Mouse (Mus musculus) left cerebral cortex, postnatal 14 days (tissue): ENCODE results near the gene Madd. TPM values are rescaled to one million over a fixed set of nuclear protein-coding genes. Genes with fewer than 3 reads are reported as not detected.

Experiments used
- DNase-seq, 2 experiments: peaks; one replicate each; pipeline ENCODE4 v3.0.0; 2021 to 2022; ENCODE audit warnings: low spot score in 2 of 2, mixed read lengths in 1 of 2
- intact Hi-C: fragments of 180-260 bp; cut with DNase I; formaldehyde crosslinking; loops from one replicate; pipeline ENCODE4 v1.15.1; 2025
- total RNA-seq, 2 experiments: library from RNA; stranded (reverse); gene quantifications; 2 replicates each; pipeline ENCODE4 v1.2.3; 2021

The Madd gene
- total RNA-seq, 2 experiments from 2014 or later, result 202 to 239 TPM

DNA sequence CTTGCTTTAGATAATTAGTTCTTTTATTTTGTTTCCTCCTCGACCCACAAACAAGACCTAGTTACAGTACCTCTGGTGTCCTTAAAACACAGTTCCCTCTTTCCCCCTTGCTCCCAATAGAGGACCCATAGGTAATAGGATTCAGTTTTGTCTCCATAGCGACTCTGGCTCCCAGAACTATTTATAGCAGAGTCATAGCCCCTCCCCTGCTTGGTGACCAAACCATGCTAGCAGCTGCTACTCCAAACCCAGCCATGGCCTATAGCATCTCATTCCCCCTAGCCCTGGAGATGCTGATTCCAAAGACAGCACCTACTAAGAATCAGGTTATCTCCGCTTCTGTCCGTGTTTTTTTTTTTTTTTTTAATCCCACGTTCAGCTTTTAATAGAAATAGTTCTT is 2.9 kb downstream of the Madd start:
- peak in 1 of 2 experiments; percentile 55 for DNase-seq
- intact Hi-C loops, result no loop called here

DNA sequence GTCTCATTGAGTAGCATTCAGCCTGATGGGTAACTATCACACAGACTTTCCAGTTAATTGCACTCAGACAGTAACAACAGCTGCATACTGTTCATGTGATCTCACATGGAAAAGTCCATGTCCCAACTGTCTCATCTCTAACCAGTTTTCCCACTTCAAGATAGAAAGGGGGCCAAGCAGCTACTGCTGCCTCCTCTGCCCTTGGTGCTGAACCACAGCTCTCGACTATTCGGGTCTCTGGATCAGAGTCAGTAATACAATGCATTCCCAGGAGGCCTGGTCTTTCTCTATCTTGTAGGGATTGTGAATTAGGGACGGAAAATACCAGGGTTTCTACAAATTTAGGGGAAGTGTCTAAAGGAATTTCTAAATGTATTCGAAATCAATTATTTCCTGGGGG is 3.8 kb downstream of the Madd start:
- intact Hi-C loops, result loop anchor here (5.0 kb wide), 1 partner anchor 32 kb away; no protein-coding TSS in a partner anchor
- DNase-seq, result no peak

- DNase-seq, result no peak
- intact Hi-C loops, result loop anchor here (5.0 kb wide), 1 partner anchor 36 kb away; no protein-coding TSS in a partner anchor
Measured at GRCm38 (mm10) chr2:91176234-91176633, 7.4 kb downstream of the Madd start.

GRCm38 (mm10) chr2:91175490-91175889 is 8.1 kb downstream of the Madd start:
- intact Hi-C loops, result loop anchor here (5.0 kb wide), 1 partner anchor 37 kb away; no protein-coding TSS in a partner anchor
- DNase-seq, result no peak

DNA sequence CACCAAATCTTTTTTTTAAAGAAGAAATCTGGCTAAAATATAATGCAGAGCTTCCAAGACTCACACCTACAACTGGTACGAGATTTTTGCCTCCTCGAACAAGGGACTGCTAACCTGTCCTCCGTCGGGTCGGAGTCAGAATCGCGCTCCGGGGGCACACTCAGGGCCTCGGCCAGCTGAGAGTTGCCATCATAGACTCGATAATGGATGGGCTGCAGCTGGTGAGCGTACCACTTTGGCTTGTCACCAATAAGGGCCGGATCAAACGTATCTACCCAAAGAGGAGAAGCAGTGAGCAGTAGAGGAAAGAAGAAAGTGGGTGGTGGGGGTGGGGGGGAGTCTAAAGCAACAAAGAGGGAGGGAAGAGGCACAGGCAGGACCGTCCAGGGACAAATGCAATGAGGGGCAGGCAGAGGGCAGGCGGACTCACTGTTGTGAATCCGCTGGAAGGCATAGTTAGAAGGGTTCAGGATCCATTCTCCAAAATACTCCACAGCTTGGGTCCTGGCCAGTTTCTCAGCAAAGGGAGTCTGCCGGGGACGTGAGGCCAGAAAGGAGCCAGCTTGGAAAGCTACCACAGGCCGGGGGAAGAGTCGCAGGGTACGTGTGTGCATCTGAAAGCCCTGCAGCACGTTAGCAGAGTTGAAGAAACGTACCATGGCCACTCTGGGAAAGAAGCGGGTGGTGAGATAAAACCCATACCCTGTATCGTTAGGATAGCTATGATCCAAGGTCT is 13.9 kb downstream of the Madd start:
- no peak for DNase-seq
- intact Hi-C loops, result loop anchor here (10.0 kb wide), 1 partner anchor 415 kb away; no protein-coding TSS in a partner anchor

GRCm38 (mm10) chr2:91167629-91168028 is 16.0 kb downstream of the Madd start:
- DNase-seq, result no peak
- intact Hi-C loops, result loop anchor here (10.0 kb wide), 1 partner anchor 417 kb away; no protein-coding TSS in a partner anchor

GRCm38 (mm10) chr2:91164991-91165390 is 18.6 kb downstream of the Madd start:
- intact Hi-C loops, result loop anchor here (10.0 kb wide), 1 partner anchor 420 kb away; no protein-coding TSS in a partner anchor
- no peak for DNase-seq

DNA sequence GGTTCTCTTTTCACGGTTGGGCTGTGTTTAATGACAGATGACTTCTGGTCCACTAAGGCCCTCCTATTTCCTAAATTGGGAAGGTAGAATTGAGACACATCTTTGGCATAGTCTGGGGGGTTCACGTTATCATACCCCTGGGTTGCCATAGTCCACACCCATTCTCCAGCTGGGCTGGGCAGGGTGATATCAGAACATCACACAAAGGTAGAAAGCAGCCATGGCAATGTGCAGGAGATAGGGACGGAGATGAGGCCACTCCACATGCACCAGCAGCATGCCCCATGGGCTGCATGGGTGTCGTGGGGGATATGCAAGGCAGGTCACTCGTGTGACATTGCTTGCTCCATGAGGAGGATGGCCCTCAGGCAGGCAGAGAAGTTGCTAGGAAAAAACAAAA is 20.1 kb downstream of the Madd start:
- intact Hi-C loops, result loop anchor here (10.0 kb wide), 1 partner anchor 421 kb away; no protein-coding TSS in a partner anchor
- DNase-seq, result no peak

- no peak for DNase-seq
- intact Hi-C loops, result loop anchor here (10.0 kb wide), 1 partner anchor 422 kb away; no protein-coding TSS in a partner anchor
Measured at GRCm38 (mm10) chr2:91162952-91163351, 20.7 kb downstream of the Madd start.

DNA sequence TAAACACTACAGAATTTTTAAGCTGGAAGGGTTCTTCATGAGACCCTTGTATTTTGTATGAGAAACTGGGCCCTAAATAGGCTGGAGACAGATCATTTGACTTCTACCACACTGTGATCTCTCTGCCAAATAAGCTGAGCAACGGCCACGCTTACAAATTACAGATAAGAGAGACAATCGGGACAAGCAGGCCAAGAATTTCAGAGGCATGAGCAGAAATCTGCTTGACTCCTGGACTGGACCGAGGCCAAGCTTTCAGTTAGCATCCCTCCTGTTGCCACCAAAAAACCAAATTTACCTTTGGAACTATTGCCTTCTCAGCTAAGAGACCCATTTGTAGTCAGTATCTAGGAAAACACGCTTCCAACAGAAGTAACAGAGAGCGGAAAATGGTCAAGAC is 23.0 kb downstream of the Madd start:
- intact Hi-C loops, result loop anchor here (10.0 kb wide), 1 partner anchor 424 kb away; no protein-coding TSS in a partner anchor

DNA sequence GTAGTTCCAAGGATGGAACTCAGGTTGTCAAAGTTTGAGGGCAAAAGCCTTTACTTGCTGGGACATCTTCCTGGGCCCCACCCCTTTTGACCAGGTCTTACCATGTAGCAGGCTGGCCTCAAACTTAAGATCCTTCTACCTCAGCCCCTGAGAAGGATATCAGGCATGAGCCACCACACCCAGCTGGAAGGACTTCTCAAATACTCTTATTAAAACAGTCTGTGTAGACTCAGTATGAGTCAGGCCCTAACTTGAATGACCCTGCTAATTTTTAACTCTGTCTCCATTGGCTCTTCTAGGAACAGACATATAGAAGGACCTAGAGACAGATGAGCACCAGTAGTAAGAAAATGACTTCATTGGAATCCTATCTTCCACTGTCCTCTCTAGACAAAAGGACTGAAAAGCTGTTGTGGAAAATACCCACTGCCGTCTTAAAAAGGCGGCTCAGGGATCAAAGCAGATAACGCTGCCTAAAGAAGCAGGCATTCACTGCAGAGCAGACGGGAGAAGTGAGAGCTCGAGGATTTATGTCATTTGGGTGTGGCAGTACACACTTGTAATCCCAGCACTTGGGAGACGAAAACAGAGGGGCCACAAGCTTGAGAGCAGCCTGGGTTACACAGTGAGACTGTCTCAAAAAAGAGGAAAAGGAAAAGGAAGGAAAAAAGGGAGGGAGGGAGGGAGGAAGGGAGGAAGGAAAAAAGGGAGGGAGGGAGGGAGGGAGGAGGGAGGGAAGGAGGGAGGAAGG is 26.5 kb downstream of the Madd start:
- no peak for DNase-seq
- intact Hi-C loops, result no loop called here

More for the DNA sequence above, 23.0 kb downstream of the Madd start:
- no peak for DNase-seq

DNA sequence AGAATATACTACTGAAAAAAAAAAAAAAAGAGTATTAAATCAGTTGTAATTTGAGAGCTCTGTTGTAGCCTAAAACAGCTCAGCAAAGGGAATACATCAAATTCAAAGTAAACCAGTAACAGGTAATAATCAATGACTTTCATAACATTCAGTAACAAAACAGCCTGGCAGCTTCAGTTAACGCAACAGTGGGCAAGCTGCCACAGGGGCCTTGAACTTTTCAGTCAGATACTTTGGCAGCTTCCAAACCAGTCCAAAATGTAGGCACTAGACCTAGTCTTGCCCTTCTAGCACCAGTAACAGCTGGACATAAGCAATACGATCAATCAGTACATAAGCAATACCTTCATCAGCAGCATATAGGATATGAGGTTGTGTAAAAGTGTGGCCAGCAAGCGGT is 29.5 kb downstream of the Madd start:
- no peak for DNase-seq
- intact Hi-C loops, result no loop called here

GRCm38 (mm10) chr2:91152885-91153377 is 30.7 kb downstream of the Madd start:
- intact Hi-C loops, result no loop called here
- no peak for DNase-seq

- intact Hi-C loops, result no loop called here
Measured at GRCm38 (mm10) chr2:91151331-91151730, 32.3 kb downstream of the Madd start.

DNA sequence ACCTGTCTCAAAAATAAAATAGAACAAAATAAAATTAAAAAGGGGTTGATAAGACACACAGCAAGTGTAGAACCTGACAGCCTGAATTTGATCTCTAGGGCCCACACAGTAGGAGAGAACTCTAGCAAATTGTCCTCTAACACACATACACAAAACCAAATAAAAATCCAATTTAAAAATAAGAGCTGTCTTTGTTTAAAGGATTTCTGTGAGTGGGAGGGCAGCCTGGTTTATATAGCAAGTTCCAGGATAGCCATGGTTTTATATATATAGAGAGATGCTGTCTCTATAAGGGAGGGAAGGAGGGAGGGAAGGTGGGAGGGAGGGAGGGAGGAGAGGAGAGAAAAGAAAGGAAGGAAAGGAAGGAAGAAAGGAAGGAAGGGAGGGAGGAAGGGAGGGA is 35.5 kb downstream of the Madd start:
- intact Hi-C loops, result no loop called here
- no peak for DNase-seq

More at GRCm38 (mm10) chr2:91151331-91151730, 32.3 kb downstream of the Madd start:
- no peak for DNase-seq

DNA sequence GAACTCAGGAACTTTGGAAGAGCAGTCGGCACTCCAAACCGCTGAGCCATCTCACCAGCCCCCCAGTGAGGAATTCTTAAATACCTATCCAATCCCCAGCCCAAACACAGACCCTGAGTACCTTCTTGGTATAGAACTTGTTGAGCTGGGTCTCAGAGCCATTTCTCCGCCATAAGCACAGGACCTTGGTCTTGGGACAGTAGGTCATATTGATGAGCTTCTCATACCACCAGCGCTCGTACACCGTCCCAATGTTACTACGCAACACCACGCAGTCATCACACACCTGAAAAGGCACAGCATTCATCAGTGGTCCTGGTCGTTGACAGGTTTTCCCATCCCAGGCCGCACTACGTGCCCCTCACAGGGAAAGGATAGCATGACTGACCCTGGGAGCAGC is 40.2 kb downstream of the Madd start:
- intact Hi-C loops, result no loop called here
- DNase-seq, result no peak

DNA sequence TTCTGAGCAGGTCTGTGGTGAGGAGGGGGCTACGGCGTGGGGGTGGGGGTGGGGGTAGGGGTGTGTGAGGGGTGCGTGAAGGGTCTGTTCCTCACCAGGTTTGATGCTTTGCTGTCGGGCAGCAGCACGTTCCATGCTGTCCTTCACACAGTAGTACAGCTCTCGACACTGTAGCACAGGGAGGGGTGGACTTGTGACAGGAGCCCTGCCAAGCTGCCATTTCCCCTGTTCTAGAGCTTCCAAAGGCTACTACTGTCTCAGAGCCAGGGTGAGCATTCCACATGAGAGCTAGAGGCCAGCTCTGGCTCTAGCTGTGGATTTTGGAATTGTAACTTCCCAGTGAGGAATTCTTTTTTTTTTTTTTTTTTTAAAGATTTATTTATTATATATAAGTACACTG is 40.7 kb downstream of the Madd start:
- intact Hi-C loops, result no loop called here
- DNase-seq, result no peak

DNA sequence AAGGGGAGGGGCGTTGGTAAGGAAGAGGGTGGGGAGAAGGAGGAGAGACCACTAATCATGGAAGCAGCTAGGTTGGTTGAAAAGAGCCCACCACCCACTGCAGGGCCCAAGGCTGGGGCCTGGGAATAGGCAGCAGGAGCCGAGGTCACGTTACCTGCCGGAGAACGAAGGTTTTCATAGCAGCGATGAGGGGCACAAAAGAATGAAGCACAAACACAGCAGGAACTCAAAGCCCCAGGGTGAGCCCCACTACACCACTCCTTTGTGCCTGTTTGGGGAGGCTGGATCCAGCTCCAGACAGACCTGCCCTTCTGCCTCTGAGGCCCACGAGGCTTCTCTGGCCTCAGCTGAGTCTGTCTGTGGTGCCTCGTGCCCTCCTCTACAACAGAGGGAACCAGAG is 43.9 kb downstream of the Madd start:
- intact Hi-C loops, result no loop called here
- no peak for DNase-seq

- intact Hi-C loops, result no loop called here
- DNase-seq, result no peak
Measured at GRCm38 (mm10) chr2:91139311-91139710, 44.3 kb downstream of the Madd start.

DNA sequence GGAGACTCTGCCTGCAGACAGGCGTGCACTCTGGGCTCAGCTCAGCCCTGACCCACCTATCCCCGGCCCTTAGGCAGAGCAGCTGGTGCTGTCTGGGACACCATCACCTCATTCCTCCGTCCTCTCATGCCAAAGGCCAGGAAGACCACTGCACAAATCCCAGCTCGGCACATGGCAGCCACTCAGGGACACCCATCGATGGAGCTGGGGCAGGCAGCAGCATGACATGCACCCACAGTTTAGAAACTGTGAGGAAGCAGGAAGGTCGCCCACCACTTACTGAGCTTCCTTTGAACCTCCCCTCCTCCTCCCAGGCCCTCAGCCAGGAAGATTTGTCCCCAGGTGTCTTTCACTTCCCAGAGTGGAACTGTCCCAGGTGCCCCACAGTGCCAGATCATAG is 46.2 kb downstream of the Madd start:
- DNase-seq, result no peak
- intact Hi-C loops, result no loop called here
